Mouse (Mus musculus) ES-E14 (cell line): Measurements from ENCODE around the gene Phyhipl.

ENCODE experiments used
- CHD2 ChIP-seq: IDR thresholded peaks from 2 replicates; pipeline ENCODE4 v1.6.1; 2014; ENCODE audit warnings: mild to moderate bottlenecking, low read depth, low read length, inconsistent platforms
- ZNF384 ChIP-seq: IDR thresholded peaks from 2 replicates; pipeline ENCODE4 v1.6.1; 2012; ENCODE audit warnings: low read depth, low read length, inconsistent platforms

DNA sequence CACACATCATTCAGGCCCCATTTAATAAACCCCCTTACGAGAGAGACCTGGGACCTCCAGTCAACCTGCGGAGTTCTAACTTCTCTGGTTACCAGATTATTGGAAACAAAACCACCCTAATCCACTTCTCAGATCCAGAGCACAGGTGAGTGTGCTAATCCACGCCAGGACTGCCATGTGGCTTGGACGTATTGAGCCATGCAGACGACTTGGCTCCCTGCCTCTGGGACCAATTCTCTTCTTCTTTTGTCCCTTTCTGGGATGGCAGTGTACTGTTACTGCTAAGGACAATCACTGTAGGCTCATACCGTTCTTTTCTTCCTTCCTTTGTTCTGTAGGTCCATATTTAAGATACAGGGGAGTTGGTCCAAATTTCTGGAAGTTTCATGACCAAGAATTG is 112.9 kb downstream of the Phyhipl start:
- no peak for TF ChIP-seq ZNF384
- no peak for TF ChIP-seq CHD2
